Mouse (Mus musculus) E14TG2a.4 (cell line): Measurements from ENCODE around the gene Kif1b.
"Not testable (repeated sequence)": the region's sequence is repeated elsewhere in the genome, so short reads cannot be mapped to it uniquely, and the experiment has no call there.

Experiments used
- H3K27me3 ChIP-seq: 2 replicates; pipeline ENCODE4 v1.6.1; 2014; ENCODE audit warnings: low read length, control low read depth; ENCODE audit not compliant: insufficient read depth
- H3K36me3 ChIP-seq: 2 replicates; pipeline ENCODE4 v1.6.1; 2014; ENCODE audit warnings: low read length, control low read depth; ENCODE audit not compliant: insufficient read depth
- H3K4me1 ChIP-seq: replicated peaks from 2 replicates; pipeline ENCODE4 v1.6.1; 2014; ENCODE audit warnings: low read depth, low read length, control low read depth
- H3K4me3 ChIP-seq: replicated peaks from 2 replicates; pipeline ENCODE4 v1.5.1; 2014; ENCODE audit warnings: mild to moderate bottlenecking, low read length
- H3K9me3 ChIP-seq: 2 replicates; pipeline ENCODE4 v1.6.1; 2014; ENCODE audit warnings: low read length, control low read depth
- CTCF ChIP-seq: conservative IDR thresholded peaks from 2 replicates; pipeline ENCODE4 v1.5.1; 2014; ENCODE audit warnings: low read length
- NANOG ChIP-seq: IDR thresholded peaks from 2 replicates; pipeline ENCODE4 v1.6.1; 2014; ENCODE audit warnings: borderline replicate concordance, low read length, mixed read lengths
- POU5F1 ChIP-seq: IDR thresholded peaks from 2 replicates; pipeline ENCODE4 v1.6.1; 2014; ENCODE audit warnings: low read length, borderline replicate concordance

Kif1b gene

DNA sequence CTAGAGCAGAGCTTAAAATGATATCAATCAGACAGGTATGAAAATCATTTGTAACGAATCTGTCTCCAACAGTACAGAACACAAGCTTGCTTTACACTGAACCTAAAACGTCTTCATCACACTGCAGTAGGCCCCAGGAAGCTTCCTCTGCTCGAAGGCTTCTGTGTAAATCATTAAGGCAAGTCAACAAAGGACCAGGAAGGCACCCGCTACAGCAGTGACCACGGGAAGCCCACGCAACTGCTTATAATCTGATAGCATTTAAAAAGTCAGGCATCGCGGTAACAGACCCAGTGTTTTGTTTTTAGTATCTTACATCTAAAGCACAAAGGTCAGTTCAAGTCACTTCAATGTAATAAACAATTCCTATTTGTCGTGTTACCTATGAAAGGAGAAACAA, 73.6 kb downstream of the Kif1b start:
- H3K4me1 ChIP-seq = no peaks in the 10 kb centered on the region
- H3K9me3 ChIP-seq = no peaks in the 10 kb centered on the region
- H3K4me3 ChIP-seq = no peak overlapping the region
- H3K27me3 ChIP-seq = no peaks in the 10 kb centered on the region
- peaks cover 23% of the 10 kb centered on the region for H3K36me3 ChIP-seq
- TF ChIP-seq NANOG = no peak
- no peak for TF ChIP-seq CTCF
- TF ChIP-seq POU5F1 = no peak

DNA sequence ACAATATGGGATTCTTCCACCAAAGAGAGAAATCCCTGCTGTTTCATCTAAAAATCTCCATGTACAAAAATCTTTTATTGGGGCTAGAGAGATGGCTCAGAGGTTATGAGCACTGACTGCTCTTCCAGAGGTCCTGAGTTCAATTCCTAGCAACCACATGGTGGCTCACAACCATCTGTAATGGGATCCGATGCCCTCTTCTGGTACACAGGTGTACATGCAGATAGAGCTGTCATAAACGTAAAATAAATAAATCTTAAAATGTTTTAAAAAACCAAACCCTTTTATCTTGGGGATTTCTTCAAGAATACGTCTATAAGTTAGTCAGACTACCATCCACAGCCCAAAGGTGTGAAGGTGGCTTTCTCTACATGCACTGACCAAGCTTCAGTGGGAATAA, 78.8 kb downstream of the Kif1b start:
- TF ChIP-seq CTCF = peak; percentile 28; the same call in 1 of the 2 replicates
- H3K4me3 ChIP-seq, H3K36me3 ChIP-seq, H3K9me3 ChIP-seq, H3K4me1 ChIP-seq, H3K27me3 ChIP-seq: not testable (repeated sequence)

DNA sequence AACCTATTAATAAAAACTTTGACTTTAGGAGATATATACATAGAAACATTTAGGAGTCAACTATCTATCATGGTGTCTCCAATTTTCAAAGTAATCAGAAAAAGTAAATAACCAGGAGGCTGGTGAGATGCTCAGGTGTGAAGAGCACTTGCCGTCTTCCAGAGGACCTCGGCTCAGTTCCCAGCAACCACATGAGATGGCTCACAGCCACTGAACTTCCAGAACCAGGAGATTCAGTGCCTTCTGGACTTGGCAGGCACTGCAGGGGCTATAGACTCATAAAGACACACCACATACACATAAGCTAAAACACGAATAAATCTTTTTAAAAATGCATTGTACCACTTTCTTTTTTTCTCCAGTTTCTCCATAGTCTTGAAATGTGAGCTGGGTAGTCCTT, 79.2 kb downstream of the Kif1b start:
- Histone ChIP-seq H3K27me3 (no peaks in the 10 kb centered on the region), H3K36me3 (peaks cover 10% of the 10 kb centered on the region), H3K4me1 (no peaks in the 10 kb centered on the region; the same call in 1 of the 2 replicates), H3K9me3 (no peaks in the 10 kb centered on the region), H3K4me3 (no peak overlapping the region)
- TF ChIP-seq NANOG (no peak), POU5F1 (no peak), CTCF (no peak)

DNA sequence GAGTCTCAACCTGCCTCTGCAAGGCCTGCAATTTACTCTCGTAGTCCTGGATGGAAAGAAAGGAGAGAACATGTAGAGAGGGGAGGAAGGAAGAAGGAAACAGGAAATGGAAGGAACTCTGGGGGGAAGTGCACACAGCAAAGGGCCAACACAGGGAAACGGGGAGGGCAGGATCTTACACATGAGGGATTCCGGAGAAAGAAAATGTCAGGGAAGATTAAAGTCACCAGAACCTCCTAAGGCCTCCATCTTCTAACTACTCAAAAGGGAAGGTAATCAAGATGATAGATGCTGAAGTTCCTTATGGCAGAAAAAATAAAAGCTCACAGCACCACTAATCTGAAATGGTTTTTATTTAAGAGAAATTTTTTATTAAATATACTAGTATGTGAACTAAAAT, 81.2 kb downstream of the Kif1b start:
- no peak for TF ChIP-seq POU5F1
- TF ChIP-seq CTCF = no peak
- no peak for TF ChIP-seq NANOG
- Histone ChIP-seq H3K36me3 (peaks cover 30% of the 10 kb centered on the region), H3K9me3 (no peaks in the 10 kb centered on the region)

DNA sequence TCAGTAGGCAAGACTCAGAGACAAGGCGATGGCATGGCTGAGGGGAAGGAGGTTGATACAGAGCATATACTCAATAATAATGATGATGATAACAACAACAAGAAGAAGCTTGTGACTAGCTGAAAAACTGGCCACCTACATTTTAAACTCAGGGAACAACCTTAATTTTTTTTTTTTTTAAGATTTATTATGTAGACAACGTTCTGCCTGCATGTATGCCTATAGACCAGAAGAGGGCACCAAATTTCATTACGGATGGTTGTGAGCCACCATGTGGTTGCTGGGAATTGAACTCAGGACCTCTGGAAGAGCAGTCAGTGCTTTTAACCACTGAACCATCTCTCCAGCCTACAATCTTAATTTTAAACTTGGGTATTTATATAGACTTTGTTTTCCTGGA, 84.0 kb downstream of the Kif1b start:
- H3K4me1 ChIP-seq = peaks cover 31% of the 10 kb centered on the region
- H3K9me3 ChIP-seq = no peaks in the 10 kb centered on the region
- H3K4me3 ChIP-seq = no peak overlapping the region
- no peaks in the 10 kb centered on the region for H3K27me3 ChIP-seq
- H3K36me3 ChIP-seq = peaks cover 41% of the 10 kb centered on the region
- TF ChIP-seq NANOG = no peak
- peak; percentile 42 for TF ChIP-seq CTCF
- TF ChIP-seq POU5F1 = no peak

More for the DNA sequence above, 81.2 kb downstream of the Kif1b start:
- Histone ChIP-seq H3K4me1 (peaks cover 3% of the 10 kb centered on the region; the same call in 1 of the 2 replicates), H3K4me3 (no peak overlapping the region), H3K27me3 (no peaks in the 10 kb centered on the region)

DNA sequence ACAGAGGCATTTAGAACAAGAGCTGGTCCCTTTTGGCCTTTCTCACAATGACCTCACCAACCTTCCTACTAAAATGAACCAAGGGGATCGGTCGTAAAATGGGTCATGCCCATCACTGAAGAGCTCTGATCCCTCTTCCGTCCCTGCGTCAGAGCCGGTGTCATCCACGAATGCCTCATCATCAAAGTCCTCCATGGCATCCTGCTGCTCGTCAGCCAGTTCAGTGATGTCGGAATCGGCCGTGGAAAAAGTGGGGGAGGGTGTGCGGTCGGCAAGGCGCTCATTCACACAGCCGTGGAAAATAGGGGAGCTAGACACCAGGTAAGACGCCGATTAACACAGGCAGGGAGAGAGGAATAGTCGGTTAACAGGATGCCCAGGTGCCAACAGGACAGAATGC, 87.0 kb downstream of the Kif1b start:
- Histone ChIP-seq H3K4me3 (no peak overlapping the region), H3K27me3 (no peaks in the 10 kb centered on the region), H3K9me3 (no peaks in the 10 kb centered on the region), H3K4me1 (peaks cover 41% of the 10 kb centered on the region), H3K36me3 (peaks cover 38% of the 10 kb centered on the region)
- TF ChIP-seq POU5F1 = no peak
- no peak for TF ChIP-seq CTCF
- no peak for TF ChIP-seq NANOG

DNA sequence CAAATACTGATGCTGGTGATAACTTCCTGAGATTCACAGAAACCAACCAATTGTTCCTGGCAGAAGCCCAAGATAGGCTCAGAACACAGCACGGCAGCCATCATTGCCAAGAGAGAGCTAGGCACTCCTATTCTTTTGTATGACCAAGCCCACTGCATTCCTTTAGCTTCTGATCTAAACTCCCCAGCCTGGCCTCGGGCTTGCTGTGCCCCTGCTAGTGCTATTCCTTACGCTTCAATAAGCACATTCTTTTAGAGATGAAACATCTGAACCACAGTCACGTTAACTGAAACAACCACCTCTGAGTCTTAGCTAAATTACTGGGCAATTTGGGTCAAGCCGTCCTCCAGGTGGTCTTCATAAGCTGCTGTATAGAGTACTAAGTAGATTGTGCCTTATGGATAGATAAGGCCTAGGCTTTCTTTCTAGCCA, 87.4 kb downstream of the Kif1b start:
- Histone ChIP-seq H3K9me3 (no peaks in the 10 kb centered on the region), H3K4me1 (peaks cover 44% of the 10 kb centered on the region), H3K36me3 (peaks cover 34% of the 10 kb centered on the region), H3K27me3 (no peaks in the 10 kb centered on the region), H3K4me3 (no peak overlapping the region)
- TF ChIP-seq POU5F1 (no peak), NANOG (no peak), CTCF (no peak)

DNA sequence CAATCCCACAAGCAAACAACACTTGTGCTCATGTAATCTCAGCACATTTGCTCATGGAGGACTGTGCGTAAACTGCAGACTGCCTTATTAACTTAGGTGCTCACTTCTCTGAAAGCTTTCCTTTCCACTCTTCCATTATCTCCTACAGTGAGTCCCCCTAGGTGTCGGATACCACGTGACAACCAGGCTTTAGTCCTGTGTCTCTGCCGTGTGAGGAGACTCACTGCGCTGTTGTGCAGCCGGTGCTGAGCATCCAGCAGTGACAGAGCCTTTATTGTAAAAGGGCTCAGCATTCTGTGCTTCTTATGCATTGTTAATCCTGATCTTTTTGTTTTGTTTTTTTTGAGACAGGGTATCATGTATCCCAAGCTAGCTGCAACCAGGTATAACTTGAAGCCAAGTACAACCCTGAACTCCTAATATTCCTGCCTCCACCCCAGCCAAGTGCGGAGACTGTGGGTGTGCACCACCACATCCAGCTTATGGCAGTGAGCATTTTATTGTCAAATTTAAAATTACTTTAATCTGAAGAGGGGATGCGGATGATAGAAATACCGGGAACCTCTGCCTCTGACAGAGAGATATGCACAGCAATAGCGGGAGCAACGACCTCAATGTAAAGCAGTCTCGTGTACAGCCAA, 88.0 kb downstream of the Kif1b start:
- Histone ChIP-seq H3K36me3 (peaks cover 34% of the 10 kb centered on the region), H3K27me3 (no peaks in the 10 kb centered on the region), H3K4me3 (no peak overlapping the region), H3K4me1 (peaks cover 47% of the 10 kb centered on the region), H3K9me3 (no peaks in the 10 kb centered on the region)
- TF ChIP-seq CTCF = no peak
- no peak for TF ChIP-seq POU5F1
- no peak for TF ChIP-seq NANOG

DNA sequence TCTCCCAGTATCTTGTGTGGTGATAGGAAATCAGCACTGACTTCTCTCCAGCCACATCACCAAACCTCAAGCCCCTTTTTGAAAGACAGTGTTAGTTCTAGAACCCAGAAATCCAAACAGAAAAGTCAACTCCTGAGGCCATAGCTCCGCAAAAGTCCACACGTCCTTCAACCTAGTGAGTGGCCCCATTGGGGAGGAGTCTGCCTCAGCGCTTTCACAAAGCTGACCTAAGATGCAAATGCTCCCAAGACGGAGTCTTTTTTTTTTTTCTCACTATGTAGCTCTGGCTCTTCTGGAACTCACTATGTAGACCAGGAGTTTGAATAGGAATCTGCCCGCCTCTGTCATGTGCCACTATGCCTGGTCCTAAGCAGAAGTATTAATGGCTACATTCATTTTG, 89.0 kb downstream of the Kif1b start:
- H3K4me3 ChIP-seq = no peak overlapping the region
- no peaks in the 10 kb centered on the region for H3K9me3 ChIP-seq
- H3K36me3 ChIP-seq = peaks cover 31% of the 10 kb centered on the region
- no peak for TF ChIP-seq POU5F1
- TF ChIP-seq CTCF = no peak
- no peak for TF ChIP-seq NANOG
- peaks cover 57% of the 10 kb centered on the region for H3K4me1 ChIP-seq
- H3K27me3 ChIP-seq = no peaks in the 10 kb centered on the region
